Mouse (Mus musculus): ENCODE data around the gene Rasa3. TPM values are rescaled to one million over a fixed set of nuclear protein-coding genes. Genes with fewer than 3 reads are reported as not detected.
A peak's percentile ranks its signal among the peaks of the same experiment; 100 is the strongest.

Rasa3 gene
- total RNA-seq (2021): 10 to 100 TPM; 32.5 to 39.5 TPM
- long read RNA-seq, experiment 1, full-length matches to known transcripts: 3 of 17 reads
- long read RNA-seq, experiment 1, partial matches to known transcripts: 8 of 17 reads
- long read RNA-seq, experiment 1, other reads (novel, unspliced or antisense): 6 of 17 reads
- long read RNA-seq, experiment 2, full-length matches to known transcripts: 9 of 15 reads
- long read RNA-seq, experiment 2, partial matches to known transcripts: 2 of 15 reads
- long read RNA-seq, experiment 2, other reads (novel, unspliced or antisense): 4 of 15 reads

- peak; percentile 97 for DNase-seq
Measured at GRCm38 (mm10) chr8:13677413-13677883, at the start of gene Rasa3. Rasa3 (minus strand) TSS chr8:13677603.

GRCm38 (mm10) chr8:13725722-13726121, 48.3 kb upstream of the Rasa3 start:
- DNase-seq: peak; percentile 73

GRCm38 (mm10) chr8:13718980-13719379, 41.6 kb upstream of the Rasa3 start:
- no peak for DNase-seq

GRCm38 (mm10) chr8:13708514-13708913, 31.1 kb upstream of the Rasa3 start:
- DNase-seq: no peak

GRCm38 (mm10) chr8:13706918-13707317, 29.5 kb upstream of the Rasa3 start:
- no peak for DNase-seq

- DNase-seq: peak; percentile 78
Measured at GRCm38 (mm10) chr8:13705668-13706067, 28.3 kb upstream of the Rasa3 start, which contains the start of gene Cfap97d2. Cfap97d2 (plus strand) TSS chr8:13705889.

GRCm38 (mm10) chr8:13704301-13704700, 26.9 kb upstream of the Rasa3 start:
- no peak for DNase-seq

GRCm38 (mm10) chr8:13703756-13704155, 26.4 kb upstream of the Rasa3 start:
- DNase-seq: no peak

GRCm38 (mm10) chr8:13702755-13703154, 25.4 kb upstream of the Rasa3 start:
- no peak for DNase-seq

GRCm38 (mm10) chr8:13699323-13699949, 22.0 kb upstream of the Rasa3 start:
- DNase-seq: no peak

- DNase-seq: no peak
Measured at GRCm38 (mm10) chr8:13698281-13698680, 20.9 kb upstream of the Rasa3 start.

- peak; percentile 39 for DNase-seq
Measured at GRCm38 (mm10) chr8:13697681-13698080, 20.3 kb upstream of the Rasa3 start.

- DNase-seq: no peak
Measured at GRCm38 (mm10) chr8:13697196-13697595, 19.8 kb upstream of the Rasa3 start.

- DNase-seq: no peak
Measured at GRCm38 (mm10) chr8:13696157-13696556, 18.8 kb upstream of the Rasa3 start.

- no peak for DNase-seq
Measured at GRCm38 (mm10) chr8:13695203-13695867, 17.9 kb upstream of the Rasa3 start.

GRCm38 (mm10) chr8:13694735-13695134, 17.3 kb upstream of the Rasa3 start:
- no peak for DNase-seq

GRCm38 (mm10) chr8:13692302-13693066, 15.1 kb upstream of the Rasa3 start:
- DNase-seq: no peak

- DNase-seq: no peak
Measured at GRCm38 (mm10) chr8:13689331-13689730, 11.9 kb upstream of the Rasa3 start.

- peak; percentile 76 for DNase-seq
Measured at GRCm38 (mm10) chr8:13688461-13688860, 11.1 kb upstream of the Rasa3 start.

GRCm38 (mm10) chr8:13687941-13688340, 10.5 kb upstream of the Rasa3 start:
- DNase-seq: no peak

GRCm38 (mm10) chr8:13687101-13687717, 9.8 kb upstream of the Rasa3 start:
- no peak for DNase-seq

GRCm38 (mm10) chr8:13686426-13686825, 9.0 kb upstream of the Rasa3 start:
- no peak for DNase-seq
